8 mouse cellular contexts compared by ENCODE assay signal in genomic region chr14:47567962-47568652, GRCm38 (mm10). TPM values are rescaled to one million over a fixed set of nuclear protein-coding genes. Genes with fewer than 3 reads are reported as not detected.
DNase-seq lines count a peak whose midpoint lies in the region; ATAC-seq and TF ChIP-seq lines count a peak whose summit lies in the region.

No protein-coding gene starts in this region.

- H3K4me3 ChIP-seq in E14TG2a.4 (replicated peaks; ENCODE audit: low read length), result peak overlapping the region; percentile 99
- peak overlapping the region; percentile 92 for H3K4me3 ChIP-seq in forebrain, embryonic 12.5 days (replicated peaks)
- peak overlapping the region; percentile 88 for H3K4me3 ChIP-seq in heart, postnatal 0 days (ENCODE audit: low read depth, low read length)
- H3K4me3 ChIP-seq in liver, embryonic 16.5 days (ENCODE audit: low read depth, low read length), result peak overlapping the region; percentile 97
- peak overlapping the region; percentile 91 for H3K4me3 ChIP-seq in neural tube, embryonic 13.5 days
- H3K4me3 ChIP-seq in testis, adult 2 months (ENCODE audit: control insufficient read depth, low read depth, low read length), result peak overlapping the region; percentile 95

- DNase-seq in c-Kit-positive CD71-positive TER-119-positive erythroid progenitor cells, embryonic 14.5 days (ENCODE audit: low spot score), result peak; percentile 96
- peak; percentile 98 for DNase-seq in heart, postnatal 0 days (ENCODE audit: low spot score)
- peak; percentile 98 for DNase-seq in kidney, postnatal 4 days

- 0% methylated on average over 46 of the region's 46 CpGs for WGBS in forebrain, embryonic 12.5 days
- 0% methylated on average over 46 of the region's 46 CpGs for WGBS in heart, postnatal 0 days
- under 1% methylated on average over 46 of the region's 46 CpGs for WGBS in liver, embryonic 16.5 days (ENCODE audit: insufficient replicate concordance)
- WGBS in neural tube, embryonic 13.5 days, result under 1% methylated on average over 46 of the region's 46 CpGs

- peaks cover 39% of the 10 kb centered on the region for H3K36me3 ChIP-seq in E14TG2a.4 (ENCODE audit: insufficient read depth, low read length)
- H3K36me3 ChIP-seq in forebrain, embryonic 12.5 days (replicated peaks), result no peaks in the 10 kb centered on the region
- H3K36me3 ChIP-seq in heart, postnatal 0 days (replicated peaks; ENCODE audit: control insufficient read depth, insufficient read depth, low read length), result 0 out of 2 replicates have a peak, but pooled peaks cover 5% of the 10 kb centered on the region
- H3K36me3 ChIP-seq in liver, embryonic 16.5 days (ENCODE audit: control insufficient read depth, insufficient read depth), result no peaks in the 10 kb centered on the region
- peaks cover 15% of the 10 kb centered on the region for H3K36me3 ChIP-seq in neural tube, embryonic 13.5 days
- no peaks in the 10 kb centered on the region for H3K36me3 ChIP-seq in testis, adult 2 months (ENCODE audit: control insufficient read depth, insufficient read depth, low read length)

- H3K4me1 ChIP-seq in E14TG2a.4 (replicated peaks; ENCODE audit: low read depth, low read length), result peaks cover 48% of the 10 kb centered on the region
- H3K4me1 ChIP-seq in forebrain, embryonic 12.5 days, result peaks cover 9% of the 10 kb centered on the region
- H3K4me1 ChIP-seq in heart, postnatal 0 days (ENCODE audit: control insufficient read depth, insufficient read depth), result no peaks in the 10 kb centered on the region
- H3K4me1 ChIP-seq in liver, embryonic 16.5 days (ENCODE audit: control insufficient read depth, low read depth, low read length), result peaks cover 14% of the 10 kb centered on the region
- peaks cover 18% of the 10 kb centered on the region for H3K4me1 ChIP-seq in neural tube, embryonic 13.5 days (replicated peaks)
- peaks cover 4% of the 10 kb centered on the region for H3K4me1 ChIP-seq in testis, adult 2 months (ENCODE audit: control insufficient read depth, insufficient read depth, low read length)

- H3K27ac ChIP-seq in forebrain, embryonic 12.5 days, result peak overlapping the region; percentile 6; the same call in 1 of the 2 replicates
- peak overlapping the region; percentile 64 for H3K27ac ChIP-seq in heart, postnatal 0 days (ENCODE audit: low read depth)
- peak overlapping the region; percentile 74 for H3K27ac ChIP-seq in liver, embryonic 16.5 days (ENCODE audit: low read length)
- H3K27ac ChIP-seq in neural tube, embryonic 13.5 days (replicated peaks), result peak overlapping the region; percentile 69
- peak overlapping the region; percentile 85 for H3K27ac ChIP-seq in testis, adult 2 months (ENCODE audit: control insufficient read depth, insufficient read depth, low read depth, low read length)

- H3K4me2 ChIP-seq in forebrain, embryonic 12.5 days, result peak overlapping the region; percentile 80
- H3K4me2 ChIP-seq in heart, postnatal 0 days (ENCODE audit: low read depth, low read length), result peak overlapping the region; percentile 74
- peak overlapping the region; percentile 91 for H3K4me2 ChIP-seq in liver, embryonic 16.5 days (ENCODE audit: low read depth, low read length)
- peak overlapping the region; percentile 90 for H3K4me2 ChIP-seq in neural tube, embryonic 13.5 days

- no peak for TF ChIP-seq CTCF in E14TG2a.4 (conservative IDR thresholded peaks at IDR 0.05; ENCODE audit: low read length)
- TF ChIP-seq CTCF in heart, postnatal 0 days (IDR thresholded peaks at IDR 0.05; ENCODE audit: low read depth), result no peak
- TF ChIP-seq CTCF in testis, adult 2 months (IDR thresholded peaks at IDR 0.05; ENCODE audit: control insufficient read depth, insufficient read depth, insufficient replicate concordance, low read depth, low read length), result no peak

- H3K9me3 ChIP-seq in E14TG2a.4 (ENCODE audit: low read length), result no peaks in the 10 kb centered on the region
- H3K9me3 ChIP-seq in forebrain, embryonic 12.5 days, result no peaks in the 10 kb centered on the region
- H3K9me3 ChIP-seq in heart, postnatal 0 days (replicated peaks; ENCODE audit: control insufficient read depth, low read length), result no peaks in the 10 kb centered on the region
- no peaks in the 10 kb centered on the region for H3K9me3 ChIP-seq in liver, embryonic 16.5 days (replicated peaks; ENCODE audit: control insufficient read depth, low read length)
- H3K9me3 ChIP-seq in neural tube, embryonic 13.5 days, result no peaks in the 10 kb centered on the region

- H3K9ac ChIP-seq in forebrain, embryonic 12.5 days, result peak overlapping the region; percentile 76
- H3K9ac ChIP-seq in heart, postnatal 0 days (replicated peaks; ENCODE audit: low read depth, low read length), result peak overlapping the region; percentile 80
- H3K9ac ChIP-seq in liver, embryonic 16.5 days (ENCODE audit: low read depth, low read length), result peak overlapping the region; percentile 89
- H3K9ac ChIP-seq in neural tube, embryonic 13.5 days, result peak overlapping the region; percentile 84

- no peaks in the 10 kb centered on the region for H3K27me3 ChIP-seq in E14TG2a.4 (ENCODE audit: insufficient read depth, low read length)
- no peaks in the 10 kb centered on the region for H3K27me3 ChIP-seq in forebrain, embryonic 12.5 days
- no peaks in the 10 kb centered on the region for H3K27me3 ChIP-seq in heart, postnatal 0 days (ENCODE audit: control insufficient read depth, insufficient read depth, low read length)
- H3K27me3 ChIP-seq in liver, embryonic 16.5 days (ENCODE audit: control insufficient read depth, insufficient read depth, low read depth, low read length), result no peaks in the 10 kb centered on the region
- no peaks in the 10 kb centered on the region for H3K27me3 ChIP-seq in neural tube, embryonic 13.5 days
- no peaks in the 10 kb centered on the region for H3K27me3 ChIP-seq in testis, adult 2 months (ENCODE audit: control insufficient read depth, insufficient read depth, low read length)

- TF ChIP-seq POLR2A in testis, adult 2 months (IDR thresholded peaks at IDR 0.05; ENCODE audit: control insufficient read depth, low read depth, low read length), result peak; percentile 80

- TF ChIP-seq EP300 in heart, postnatal 0 days (IDR thresholded peaks at IDR 0.05; ENCODE audit: low read depth), result no peak

- ATAC-seq in forebrain, embryonic 12.5 days (ENCODE audit: low FRiP score), result peak; percentile 99
- peak; percentile 99 for ATAC-seq in heart, postnatal 0 days (ENCODE audit: insufficient read depth, low read depth)
- ATAC-seq in liver, embryonic 16.5 days (ENCODE audit: low read depth), result peak; percentile 98
- ATAC-seq in neural tube, embryonic 13.5 days (ENCODE audit: low read depth), result peak; percentile 100

RNA-seq across cellular contexts. Expression of gene Atg14, which starts 2.3 kb away (rescaled TPM):
- polyA plus RNA-seq in forebrain, embryonic 12.5 days (2016; fragmentation: Nextera tagmentation; extraction: Ambion mirVana), result 18.8 and 20.9 TPM in 2 replicates
- 1.3 and 44.1 TPM in 2 replicates for total RNA-seq in heart, postnatal 0 days (2014; rRNA removed; ENCODE audit: low replicate concordance)
- polyA plus RNA-seq in heart, postnatal 0 days (2015; fragmentation: Nextera tagmentation; extraction: Ambion mirVana), result 10.9 and 11.8 TPM in 2 replicates
- polyA plus RNA-seq in liver, embryonic 16.5 days (2015; fragmentation: Nextera tagmentation; extraction: Ambion mirVana), result 9.4 and 9.7 TPM in 2 replicates
- 19.1 and 19.3 TPM in 2 replicates for polyA plus RNA-seq in neural tube, embryonic 13.5 days (2015; fragmentation: Nextera tagmentation; extraction: Ambion mirVana)
- 4.6 and 4.7 TPM in 2 replicates for polyA plus RNA-seq in testis, adult 2 months (2012; rRNA removed)

Comparison
In these comparisons a context has a peak if more than half of its experiments do, and no peak if none do; other contexts are left out.
1. Peak in every context shown above with its lines: DNase-seq, ATAC-seq, H3K4me3 ChIP-seq and H3K27ac ChIP-seq.
2. H3K27ac ChIP-seq: peak in every context shown above with its lines; median percentile 85 in testis, adult 2 months; 74 in liver, embryonic 16.5 days; 69 in neural tube, embryonic 13.5 days; 64 in heart, postnatal 0 days; 6 in forebrain, embryonic 12.5 days.